Mouse (Mus musculus) ES-Bruce4 (cell line): ENCODE results near the gene Tenm4.

Source experiments
- CTCF ChIP-seq: IDR thresholded peaks from one replicate; pipeline ENCODE4 v1.8.1; 2011; ENCODE audit warnings: low read depth, low read length
- EP300 ChIP-seq: IDR thresholded peaks from 2 replicates; pipeline ENCODE4 v1.6.1; 2011; ENCODE audit warnings: low read depth, low read length; ENCODE audit not compliant: insufficient read depth
- POLR2A ChIP-seq: IDR thresholded peaks from one replicate; pipeline ENCODE4 v1.8.1; 2011; ENCODE audit warnings: low read length; ENCODE audit not compliant: insufficient read depth

DNA sequence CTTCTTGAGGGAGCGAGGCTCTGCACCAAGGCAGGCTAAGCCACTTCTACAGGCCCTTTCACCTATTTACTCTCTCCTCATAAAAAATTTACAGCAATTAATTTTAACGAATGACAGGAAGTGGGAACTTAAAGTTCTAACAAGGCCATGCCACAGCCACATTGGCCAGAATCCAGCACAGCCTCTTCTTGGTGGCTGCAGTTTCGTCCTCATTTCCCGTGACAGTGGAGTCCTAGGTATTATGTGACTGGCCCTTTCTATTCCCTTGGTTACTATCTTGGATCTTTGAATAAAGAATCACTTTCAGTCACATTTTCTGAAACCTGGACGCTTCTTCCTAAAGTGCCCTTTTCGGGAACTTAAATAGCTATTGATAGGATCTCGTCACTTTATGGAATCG lies 181.6 kb downstream of the Tenm4 start:
- TF ChIP-seq POLR2A (no peak), CTCF (no peak), EP300 (no peak)
